Mouse (Mus musculus) lung, embryonic 14.5 days (tissue): ENCODE results near the gene Tbc1d14. TPM values are rescaled to one million over a fixed set of nuclear protein-coding genes. Genes with fewer than 3 reads are reported as not detected.

Source experiments
- ATAC-seq: fragments of 200-750 bp; cut with Nextera tagmentation; 2 replicates; pipeline ENCODE4 v1.8.0; 2017; ENCODE audit warnings: mild to moderate bottlenecking, moderate TSS enrichment, moderate library complexity; ENCODE audit not compliant: insufficient read depth
- DNase-seq: peaks from one replicate; pipeline ENCODE4 v3.0.0-alpha.2; 2015
- H3K27ac ChIP-seq: fragments of 300-500 bp; sonication (generic); 2 replicates; pipeline ENCODE4 v1.5.1; 2014; ENCODE audit warnings: low read depth, mild to moderate bottlenecking, moderate library complexity
- H3K27me3 ChIP-seq: fragments of 300-500 bp; sonication (generic); 2 replicates; pipeline ENCODE4 v1.6.1; 2014; ENCODE audit warnings: low read length, control low read depth; ENCODE audit not compliant: insufficient read depth
- H3K36me3 ChIP-seq: fragments of 300-500 bp; sonication (generic); 2 replicates; pipeline ENCODE4 v1.6.1; 2014; ENCODE audit warnings: control low read depth; ENCODE audit not compliant: insufficient read depth
- H3K4me1 ChIP-seq: fragments of 300-500 bp; sonication (generic); 2 replicates; pipeline ENCODE4 v1.6.1; 2014; ENCODE audit warnings: antibody characterized with exemption, control low read depth; ENCODE audit not compliant: insufficient read depth
- H3K4me2 ChIP-seq: fragments of 300-500 bp; sonication (generic); 2 replicates; pipeline ENCODE4 v1.6.1; 2014; ENCODE audit warnings: mild to moderate bottlenecking
- H3K4me3 ChIP-seq: fragments of 300-500 bp; sonication (generic); 2 replicates; pipeline ENCODE4 v1.5.1; 2014; ENCODE audit warnings: low read depth, low read length
- H3K9ac ChIP-seq: fragments of 300-500 bp; sonication (generic); 2 replicates; pipeline ENCODE4 v1.6.1; 2014
- H3K9me3 ChIP-seq: fragments of 300-500 bp; sonication (generic); 2 replicates; pipeline ENCODE4 v1.6.1; 2016; ENCODE audit warnings: low read depth, low read length, control low read depth
- CTCF ChIP-seq: IDR thresholded peaks from 2 replicates; pipeline ENCODE4 v1.5.1; 2016; ENCODE audit warnings: antibody characterized with exemption, low read depth
- WGBS: fragments of 180-500 bp; shearing (Covaris S2); extraction: QIAGEN DNeasy Blood & Tissue Kit; methylation state at CpG from one replicate; pipeline ENCODE4 v1.1.7; 2014; 5-methylcytosine and 5-hydroxymethylcytosine counted together
- polyA plus RNA-seq: library from polyadenylated mRNA; unstranded; fragments of >200 nt; fragmentation: Nextera tagmentation; extraction: Ambion mirVana; gene quantifications from 2 replicates; pipeline ENCODE4 v1.2.1, GENCODE M21; 2014

Gene Tbc1d14
- polyA plus RNA-seq, 1 experiment from 2014 or later, result 31.3 TPM

GRCm38 (mm10) chr5:36457706-36458105 is 135.4 kb downstream of the Tbc1d14 start:
- 70% methylated on average over 4 of the region's 4 CpGs for WGBS

GRCm38 (mm10) chr5:36452821-36453220 is 140.3 kb downstream of the Tbc1d14 start:
- 67% methylated on average over 6 of the region's 6 CpGs for WGBS
- Histone ChIP-seq H3K36me3 (no peaks in the 10 kb centered on the region), H3K27ac (no peak overlapping the region), H3K9ac (no peak overlapping the region), H3K4me1 (no peaks in the 10 kb centered on the region), H3K9me3 (no peaks in the 10 kb centered on the region), H3K27me3 (peaks cover 4% of the 10 kb centered on the region; the same call in 1 of the 2 replicates), H3K4me2 (no peak overlapping the region), H3K4me3 (no peak overlapping the region)
- DNase-seq (no peak), ATAC-seq (no peak)
- TF ChIP-seq CTCF, result no peak

More at GRCm38 (mm10) chr5:36457706-36458105, 135.4 kb downstream of the Tbc1d14 start:
- Histone ChIP-seq H3K36me3 (no peaks in the 10 kb centered on the region), H3K9me3 (no peaks in the 10 kb centered on the region), H3K9ac (no peak overlapping the region), H3K27me3 (peaks cover 4% of the 10 kb centered on the region; the same call in 1 of the 2 replicates), H3K4me2 (no peak overlapping the region), H3K4me3 (no peak overlapping the region), H3K4me1 (no peaks in the 10 kb centered on the region), H3K27ac (no peak overlapping the region)
- no peak for TF ChIP-seq CTCF
- no peak for DNase-seq
- no peak for ATAC-seq

- no peak overlapping the region for H3K4me2 ChIP-seq
- no peaks in the 10 kb centered on the region for H3K36me3 ChIP-seq
- H3K27ac ChIP-seq, result no peak overlapping the region
- no peak for ATAC-seq
- peaks cover 4% of the 10 kb centered on the region; the same call in 1 of the 2 replicates for H3K27me3 ChIP-seq
- no peak for DNase-seq
- H3K9ac ChIP-seq, result no peak overlapping the region
- H3K4me1 ChIP-seq, result no peaks in the 10 kb centered on the region
- no peaks in the 10 kb centered on the region for H3K9me3 ChIP-seq
- no peak overlapping the region for H3K4me3 ChIP-seq
- TF ChIP-seq CTCF, result no peak
- WGBS, result 74% methylated on average over 10 of the region's 10 CpGs
Observed at GRCm38 (mm10) chr5:36451872-36452389, 141.1 kb downstream of the Tbc1d14 start.

GRCm38 (mm10) chr5:36451119-36451518 is 142.0 kb downstream of the Tbc1d14 start:
- no peak overlapping the region for H3K9ac ChIP-seq
- DNase-seq (peak; percentile 47), ATAC-seq (no peak; the same call in 1 of the 2 replicates)
- no peak for TF ChIP-seq CTCF
- no peak overlapping the region for H3K4me2 ChIP-seq
- WGBS, result 16% methylated on average over 8 of the region's 10 CpGs
- H3K27ac ChIP-seq, result no peak overlapping the region
- H3K4me3 ChIP-seq, result no peak overlapping the region
- no peaks in the 10 kb centered on the region for H3K4me1 ChIP-seq
- no peaks in the 10 kb centered on the region; the same call in 1 of the 2 replicates for H3K27me3 ChIP-seq
- H3K9me3 ChIP-seq, result no peaks in the 10 kb centered on the region
- H3K36me3 ChIP-seq, result no peaks in the 10 kb centered on the region

GRCm38 (mm10) chr5:36449710-36450358 is 143.2 kb downstream of the Tbc1d14 start:
- no peak overlapping the region for H3K4me2 ChIP-seq
- no peaks in the 10 kb centered on the region for H3K36me3 ChIP-seq
- H3K27me3 ChIP-seq, result peaks cover 5% of the 10 kb centered on the region; the same call in 1 of the 2 replicates
- DNase-seq, result no peak
- H3K4me1 ChIP-seq, result no peaks in the 10 kb centered on the region
- no peak overlapping the region for H3K4me3 ChIP-seq
- WGBS, result 50% methylated on average over 6 of the region's 6 CpGs
- H3K27ac ChIP-seq, result no peak overlapping the region
- no peak for TF ChIP-seq CTCF
- no peak overlapping the region for H3K9ac ChIP-seq
- no peaks in the 10 kb centered on the region for H3K9me3 ChIP-seq
- ATAC-seq, result no peak

- no peak for TF ChIP-seq CTCF
- H3K9ac ChIP-seq, result no peak overlapping the region
- H3K4me2 ChIP-seq, result no peak overlapping the region
- no peak overlapping the region for H3K4me3 ChIP-seq
- H3K4me1 ChIP-seq, result no peaks in the 10 kb centered on the region
- WGBS, result 86% methylated on average over 12 of the region's 12 CpGs
- H3K27me3 ChIP-seq, result peaks cover 5% of the 10 kb centered on the region; the same call in 1 of the 2 replicates
- no peak for ATAC-seq
- H3K36me3 ChIP-seq, result no peaks in the 10 kb centered on the region
- no peak for DNase-seq
- H3K9me3 ChIP-seq, result no peaks in the 10 kb centered on the region
- no peak overlapping the region for H3K27ac ChIP-seq
Observed at GRCm38 (mm10) chr5:36447872-36448271, 145.2 kb downstream of the Tbc1d14 start.

- no peaks in the 10 kb centered on the region for H3K9me3 ChIP-seq
- H3K4me3 ChIP-seq, result no peak overlapping the region
- H3K4me2 ChIP-seq, result no peak overlapping the region
- H3K27ac ChIP-seq, result no peak overlapping the region
- TF ChIP-seq CTCF, result no peak
- H3K36me3 ChIP-seq, result no peaks in the 10 kb centered on the region
- no peak overlapping the region for H3K9ac ChIP-seq
- H3K27me3 ChIP-seq, result peaks cover 5% of the 10 kb centered on the region; the same call in 1 of the 2 replicates
- ATAC-seq, result no peak
- DNase-seq, result no peak
- WGBS, result 26% methylated on average over 9 of the region's 9 CpGs
- H3K4me1 ChIP-seq, result no peaks in the 10 kb centered on the region
Observed at GRCm38 (mm10) chr5:36446166-36446890, 146.7 kb downstream of the Tbc1d14 start.
